Mouse (Mus musculus) lung, adult 2 months (tissue): ENCODE data around the gene Pcnx3.

ENCODE experiments used
- CTCF ChIP-seq: fragments of 200-500 bp; IDR thresholded peaks from 2 replicates; pipeline ENCODE4 v1.5.1; 2011; ENCODE audit warnings: mild to moderate bottlenecking, low read length, control low read depth; ENCODE audit not compliant: insufficient read depth
- POLR2A ChIP-seq: fragments of 200-500 bp; IDR thresholded peaks from 2 replicates; pipeline ENCODE4 v1.6.1; 2011; ENCODE audit warnings: low read depth, mild to moderate bottlenecking, control low read depth, low read length, borderline replicate concordance; ENCODE audit errors: extremely low read depth

- TF ChIP-seq CTCF (no peak), POLR2A (no peak)
These were observed 24.5 kb upstream of the Pcnx3 start for GRCm38 (mm10) chr19:5713255-5713654.
